Mouse (Mus musculus): ENCODE results near the gene Defb25. TPM values are rescaled to one million over a fixed set of nuclear protein-coding genes. Genes with fewer than 3 reads are reported as not detected.

Gene Defb25
- not detected for polyA plus RNA-seq (2017; shearing (Covaris generic))

DNA sequence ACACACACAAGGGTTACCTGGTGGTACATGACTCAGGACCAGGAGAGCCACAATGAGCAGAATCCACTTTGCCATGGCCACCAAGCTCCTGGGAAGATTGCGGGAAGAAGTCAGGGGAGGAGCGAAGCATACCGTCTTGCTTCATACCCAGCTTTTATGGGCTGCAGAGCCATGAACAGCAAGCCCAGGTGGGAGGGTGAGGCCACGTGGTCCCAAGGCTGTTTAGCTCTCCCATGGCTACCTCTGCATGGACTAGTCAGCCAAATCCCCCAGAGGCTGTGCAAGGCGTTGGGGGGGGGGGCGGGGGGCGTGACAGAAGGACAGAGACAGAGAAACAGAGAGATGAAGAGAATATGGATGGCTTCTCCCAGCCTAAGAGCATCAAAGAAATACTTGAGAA is at the start of gene Defb25:
Gene Defb25 (minus strand): TSS at position 101 of the 400 bp plus-strand sequence.

DNA sequence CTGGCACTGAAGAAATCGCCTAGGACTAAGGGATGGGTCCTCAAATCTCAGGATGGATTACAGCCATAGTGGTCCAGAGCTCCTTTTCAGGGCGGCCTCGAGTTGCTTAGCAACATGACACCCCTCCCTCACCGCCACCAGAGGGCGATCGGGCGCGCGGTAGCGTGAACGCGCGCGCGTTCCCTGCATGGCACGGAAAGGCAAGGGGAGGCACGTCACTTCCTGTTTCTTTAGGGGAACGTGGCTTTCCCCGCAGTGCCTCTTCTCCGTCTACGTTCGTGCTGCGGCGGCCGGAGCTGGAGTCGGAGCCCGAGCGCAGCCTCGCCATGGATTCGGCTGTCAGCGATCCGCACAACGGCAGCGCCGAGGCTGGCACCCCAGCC is 46.4 kb upstream of the Defb25 start, which contains the start of gene H13:
Gene H13 (plus strand): TSS at position 206 of the 383 bp plus-strand sequence.

DNA sequence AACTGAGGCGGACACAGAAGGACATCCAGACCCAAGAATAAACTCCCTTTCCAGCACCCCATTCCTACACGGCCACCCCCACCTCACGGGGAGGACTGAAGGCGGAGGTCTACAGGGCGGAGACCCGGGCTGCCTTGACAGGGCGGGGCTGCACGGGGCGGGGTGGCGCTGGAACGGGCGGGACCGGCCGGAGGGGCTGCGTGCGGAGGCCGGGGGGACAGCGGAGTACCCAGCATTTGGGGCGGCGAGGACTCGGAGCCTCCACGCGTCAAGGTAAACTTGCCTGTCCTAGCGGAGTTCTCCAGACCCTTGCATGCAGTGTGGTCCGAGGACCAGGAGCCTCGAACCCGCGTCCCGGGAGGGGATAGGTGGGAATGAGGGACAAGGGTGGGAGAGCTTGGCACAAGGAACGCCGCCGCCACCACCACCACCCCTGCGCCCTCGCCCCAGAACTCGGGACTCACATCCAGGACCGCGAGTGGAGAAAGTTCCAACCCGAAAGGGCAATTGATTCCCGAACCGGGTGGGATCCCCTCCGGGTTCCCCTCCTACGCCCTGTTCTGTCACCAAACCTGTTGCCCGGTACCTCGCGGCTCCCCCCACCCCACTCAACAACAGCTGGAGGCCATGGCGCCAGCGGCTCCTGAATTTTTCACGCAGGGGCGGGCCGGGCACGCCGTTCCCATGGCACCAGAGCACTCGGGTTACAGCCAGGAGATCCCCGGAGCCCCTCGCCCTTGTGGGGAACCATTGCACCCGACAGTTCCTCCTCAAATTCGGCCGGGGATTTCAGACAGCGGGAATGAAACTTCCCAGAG is 4.1 kb upstream of the Defb25 start, which contains the start of gene Rem1:
Gene Rem1 (plus strand): TSS at position 178 of the 818 bp plus-strand sequence.

DNA sequence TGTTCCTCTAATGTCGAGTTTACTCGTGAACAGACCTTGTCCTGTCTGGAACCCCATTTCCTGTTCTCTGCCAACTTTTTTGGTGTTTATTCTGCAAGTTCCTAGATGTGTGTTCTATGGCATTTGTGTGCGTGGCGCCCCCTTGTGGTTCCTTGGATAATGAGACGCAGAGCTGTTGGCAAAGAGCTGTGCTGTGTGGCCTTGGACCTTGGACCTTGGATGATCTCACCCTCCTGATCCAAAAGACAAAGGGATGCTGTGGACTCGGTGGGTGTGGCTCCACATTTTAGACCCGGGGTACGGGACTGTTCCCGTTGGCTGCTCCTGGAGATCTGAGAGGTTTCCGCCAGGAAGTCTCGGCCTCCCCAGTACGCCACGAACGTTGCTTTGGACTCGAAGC is 18.8 kb downstream of the Defb25 start, which contains the start of gene Defb36:
Gene Defb36 (plus strand): TSS at position 271 of the 400 bp plus-strand sequence.

DNA sequence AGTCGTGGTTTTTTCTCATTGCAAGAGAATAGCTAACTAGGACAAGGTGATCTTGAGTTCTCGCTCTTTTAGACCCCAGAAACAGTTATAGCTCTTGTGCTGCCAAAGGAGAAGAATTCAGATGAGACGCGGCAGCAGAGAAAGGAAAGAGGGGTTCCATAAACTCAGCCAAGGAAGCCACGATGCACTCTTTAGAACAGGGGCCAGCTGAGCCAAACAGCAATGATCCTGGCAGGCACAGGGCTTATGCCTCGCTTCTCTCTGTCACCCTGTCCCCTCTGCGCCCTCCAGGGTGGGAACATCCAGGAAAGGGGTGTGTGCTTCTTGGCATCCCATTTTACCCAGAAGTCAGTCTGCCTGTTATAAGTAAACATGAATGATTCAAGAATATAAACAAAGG is 23.6 kb downstream of the Defb25 start, which contains the start of gene Defb45:
Gene Defb45 (minus strand): TSS at position 101 of the 400 bp plus-strand sequence.

DNA sequence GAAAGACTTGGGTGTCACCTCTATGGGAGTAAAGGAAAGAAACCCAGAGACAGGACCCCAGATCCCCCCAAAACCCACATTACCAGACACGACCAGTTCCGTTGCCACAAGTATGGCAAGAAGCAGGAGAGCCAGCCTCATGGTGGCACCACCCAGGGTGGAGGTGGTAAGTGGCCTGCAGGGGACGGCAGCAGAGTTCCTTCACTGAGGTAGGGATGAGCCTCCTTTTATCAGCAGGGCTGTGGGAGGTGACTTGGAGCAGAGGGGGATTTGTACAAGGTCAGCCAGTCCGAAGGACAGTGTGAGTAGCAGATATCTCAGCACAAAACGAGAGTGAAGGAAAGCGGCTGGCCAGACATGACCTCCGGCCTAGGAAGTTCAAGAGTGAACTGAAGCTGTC is 42.7 kb downstream of the Defb25 start, which contains the start of gene Defb19:
Gene Defb19 (minus strand): TSS at position 206 of the 400 bp plus-strand sequence.

Other genes with a start within 250 kb of the Defb25 start
- not detected for gene Nrsn2, start 246.4 kb downstream of the Defb25 start, polyA plus RNA-seq (2017; shearing (Covaris generic))
- gene Sox12, start 225.0 kb downstream of the Defb25 start, polyA plus RNA-seq (2017; shearing (Covaris generic)) = 1 to 10 TPM in 1 of 2 experiments, under 1 TPM in 1; 0.32 to 1.6 TPM
- gene Zcchc3, start 208.0 kb downstream of the Defb25 start, polyA plus RNA-seq (2017; shearing (Covaris generic)) = 1 to 10 TPM; 2.8 TPM
- under 1 TPM in 1 of 2 experiments, not detected in 1; 0.21 TPM for gene 6820408C15Rik, start 207.5 kb downstream of the Defb25 start, polyA plus RNA-seq (2017; shearing (Covaris generic))
- not detected for gene Defb23, start 158.4 kb downstream of the Defb25 start, polyA plus RNA-seq (2017; shearing (Covaris generic))
- gene Defb20, start 146.0 kb downstream of the Defb25 start, polyA plus RNA-seq (2017; shearing (Covaris generic)) = not detected
- not detected for gene Defb22, start 132.9 kb downstream of the Defb25 start, polyA plus RNA-seq (2017; shearing (Covaris generic))
- gene Defb26, start 111.4 kb downstream of the Defb25 start, polyA plus RNA-seq (2017; shearing (Covaris generic)) = not detected
- gene Defb28, start 104.8 kb downstream of the Defb25 start, polyA plus RNA-seq (2017; shearing (Covaris generic)) = not detected
- not detected for gene Defb29, start 83.0 kb downstream of the Defb25 start, polyA plus RNA-seq (2017; shearing (Covaris generic))
- not detected for gene Gm17416, start 53.7 kb downstream of the Defb25 start, polyA plus RNA-seq (2017; shearing (Covaris generic))
- not detected for gene Defb21, start 50.3 kb downstream of the Defb25 start, polyA plus RNA-seq (2017; shearing (Covaris generic))
- gene Defb19, start 42.7 kb downstream of the Defb25 start, polyA plus RNA-seq (2017; shearing (Covaris generic)) = not detected
- not detected for gene Defb45, start 23.7 kb downstream of the Defb25 start, polyA plus RNA-seq (2017; shearing (Covaris generic))
- gene Defb36, start 18.7 kb downstream of the Defb25 start, polyA plus RNA-seq (2017; shearing (Covaris generic)) = not detected
- not detected for gene Rem1, start 3.9 kb upstream of the Defb25 start, polyA plus RNA-seq (2017; shearing (Covaris generic))
- 100 to 1,000 TPM; 190 to 281 TPM for gene H13, start 46.4 kb upstream of the Defb25 start, polyA plus RNA-seq (2017; shearing (Covaris generic))
- gene Mcts2, start 64.0 kb upstream of the Defb25 start, polyA plus RNA-seq (2017; shearing (Covaris generic)) = 1 to 10 TPM; 3.7 to 5.9 TPM
- gene Id1, start 113.2 kb upstream of the Defb25 start, polyA plus RNA-seq (2017; shearing (Covaris generic)) = 1 to 10 TPM in 1 of 2 experiments, not detected in 1; 1.3 TPM
- under 1 TPM in 1 of 2 experiments, not detected in 1; 0.97 TPM for gene Cox4i2, start 131.1 kb upstream of the Defb25 start, polyA plus RNA-seq (2017; shearing (Covaris generic))
- 10 to 100 TPM; 53.8 to 70.8 TPM for gene Bcl2l1, start 208.7 kb upstream of the Defb25 start, polyA plus RNA-seq (2017; shearing (Covaris generic))
- gene Tpx2, start 224.9 kb upstream of the Defb25 start, polyA plus RNA-seq (2017; shearing (Covaris generic)) = 10 to 100 TPM; 12.5 to 18.7 TPM

Measured in activated CD4-positive, CD25-positive, alpha-beta regulatory T cell (primary cell).